9 mouse cellular contexts compared by ENCODE assay signal in the genomic region with DNA sequence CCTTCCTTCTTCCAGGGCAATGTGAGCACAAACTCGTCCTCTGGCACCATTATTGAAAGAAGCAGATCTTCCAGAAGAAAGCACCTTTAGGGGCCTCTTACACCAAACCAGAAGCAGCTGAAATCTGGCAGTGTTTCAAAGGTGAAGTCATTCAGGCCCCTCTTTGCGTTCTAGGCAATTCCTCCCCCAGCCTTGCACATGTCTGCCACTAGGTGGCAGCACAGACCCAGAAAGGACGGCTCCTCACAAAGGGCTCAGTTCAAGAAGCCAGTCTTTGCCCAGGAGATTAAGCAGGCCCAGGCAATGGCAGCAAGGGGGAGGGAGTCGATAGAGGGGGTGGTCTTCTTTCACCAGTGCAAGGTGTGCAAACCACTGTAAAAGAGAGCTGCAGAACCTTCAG. TPM values are rescaled to one million over a fixed set of nuclear protein-coding genes. Genes with fewer than 3 reads are reported as not detected.
DNase-seq lines count a peak whose midpoint lies in the region; ATAC-seq lines count a peak whose summit lies in the region.
"Had no signal": no experiment of that assay in that cellular context is flagged by ENCODE, and none has a peak within 500 bp of the region (broad histone marks: within the 10 kb centered on the region; RNA-seq: fewer than 3 reads in every experiment).

No protein-coding gene starts in this region.

- H3K4me2 ChIP-seq in embryonic facial prominence, embryonic 11.5 days (ENCODE audit: low read depth, low read length), result no peak overlapping the region
- peak overlapping the region; percentile 86 for H3K4me2 ChIP-seq in limb, embryonic 12.5 days

- H3K9me3 ChIP-seq in embryonic facial prominence, embryonic 11.5 days (replicated peaks; ENCODE audit: control insufficient read depth, low read length), result no peaks in the 10 kb centered on the region
- H3K9me3 ChIP-seq in limb, embryonic 12.5 days, result no peaks in the 10 kb centered on the region

- no peaks in the 10 kb centered on the region; the same call in 1 of the 2 replicates for H3K36me3 ChIP-seq in embryonic facial prominence, embryonic 11.5 days (replicated peaks; ENCODE audit: control insufficient read depth, insufficient read depth, low read depth, low read length)
- peaks cover 50% of the 10 kb centered on the region for H3K36me3 ChIP-seq in limb, embryonic 12.5 days

- under 1% methylated on average over 4 of the region's 4 CpGs for whole genome bisulfite sequencing in embryonic facial prominence, embryonic 11.5 days
- 2% methylated on average over 4 of the region's 4 CpGs for WGBS in limb, embryonic 12.5 days

- no peaks in the 10 kb centered on the region for H3K27me3 ChIP-seq in embryonic facial prominence, embryonic 11.5 days (ENCODE audit: control insufficient read depth, insufficient read depth, low read length)
- H3K27me3 ChIP-seq in limb, embryonic 12.5 days, result no peaks in the 10 kb centered on the region

- no peak overlapping the region for H3K9ac ChIP-seq in embryonic facial prominence, embryonic 11.5 days (replicated peaks; ENCODE audit: low read length)
- H3K9ac ChIP-seq in limb, embryonic 12.5 days (replicated peaks), result no peak overlapping the region

- no peak overlapping the region for H3K27ac ChIP-seq in embryonic facial prominence, embryonic 11.5 days (replicated peaks; ENCODE audit: low read depth, low read length)
- peak overlapping the region; percentile 98 for H3K27ac ChIP-seq in limb, embryonic 12.5 days

- peak; percentile 89 to 90 for DNase-seq in B cell, adult 2 months
- peak; percentile 85 for DNase-seq in adrenal gland, postnatal 25 days
- peak; percentile 95 for DNase-seq in embryonic facial prominence, embryonic 11.5 days (ENCODE audit: low spot score)
- peak; percentile 91 to 93 for DNase-seq in heart, adult 18-20 months
- peak; percentile 84 for DNase-seq in kidney, adult 18-20 months
- DNase-seq in monocyte, adult 2 months (ENCODE audit: low read depth in 1 of 2, low spot score in 2 of 2), result peak; percentile 50 to 73
- peak; percentile 80 to 90 for DNase-seq in spleen, postnatal 4 days (ENCODE audit: low spot score in 2 of 2)

- H3K4me1 ChIP-seq in embryonic facial prominence, embryonic 11.5 days (ENCODE audit: control insufficient read depth, insufficient read depth, low read length), result peaks cover 7% of the 10 kb centered on the region; the same call in 1 of the 2 replicates
- H3K4me1 ChIP-seq in limb, embryonic 12.5 days (replicated peaks), result peaks cover 67% of the 10 kb centered on the region

- no peak overlapping the region for H3K4me3 ChIP-seq in embryonic facial prominence, embryonic 11.5 days (ENCODE audit: low read depth, low read length)
- H3K4me3 ChIP-seq in limb, embryonic 12.5 days (replicated peaks), result peak overlapping the region; percentile 88
- H3K4me3 ChIP-seq: erythroblast, embryonic 14.5 days had no signal

- ATAC-seq in embryonic facial prominence, embryonic 11.5 days (replicated peaks; ENCODE audit: insufficient number of reproducible peaks, low FRiP score, low TSS enrichment, low read depth), result no peak
- peak; percentile 18; the same call in 1 of the 2 replicates for ATAC-seq in limb, embryonic 12.5 days (ENCODE audit: insufficient number of reproducible peaks, insufficient read depth, low FRiP score, low TSS enrichment, low read depth)

RNA-seq across cellular contexts. Expression of a gene that starts 4.3 kb away (rescaled TPM):
- total RNA-seq in adrenal gland, postnatal 25 days (2021), result 233 and 374 TPM in 2 replicates
- 957 and 1,016 TPM in 2 replicates for polyA plus RNA-seq in embryonic facial prominence, embryonic 11.5 days (2014; fragmentation: Nextera tagmentation; extraction: Ambion mirVana)
- 100 to 1,000 TPM; 161 to 164 TPM for total RNA-seq in heart, adult 18-20 months (2021)
- 1,264 and 1,267 TPM in 2 replicates for polyA plus RNA-seq in limb, embryonic 12.5 days (2016; fragmentation: Nextera tagmentation; extraction: Ambion mirVana)

RNA-seq across cellular contexts. Expression of a gene that starts 38.3 kb away (rescaled TPM):
- total RNA-seq in adrenal gland, postnatal 25 days (2021), result 16.1 and 22.9 TPM in 2 replicates
- polyA plus RNA-seq in embryonic facial prominence, embryonic 11.5 days (2014; fragmentation: Nextera tagmentation; extraction: Ambion mirVana), result 4.4 and 5.0 TPM in 2 replicates
- total RNA-seq in heart, adult 18-20 months (2021), result 10 to 100 TPM; 45.3 to 63.0 TPM
- 3.7 and 5.0 TPM in 2 replicates for polyA plus RNA-seq in limb, embryonic 12.5 days (2016; fragmentation: Nextera tagmentation; extraction: Ambion mirVana)
- polyA plus RNA-seq: erythroblast, embryonic 14.5 days had no signal
